Mouse (Mus musculus): ENCODE results near the gene Fbxw7.

DNA sequence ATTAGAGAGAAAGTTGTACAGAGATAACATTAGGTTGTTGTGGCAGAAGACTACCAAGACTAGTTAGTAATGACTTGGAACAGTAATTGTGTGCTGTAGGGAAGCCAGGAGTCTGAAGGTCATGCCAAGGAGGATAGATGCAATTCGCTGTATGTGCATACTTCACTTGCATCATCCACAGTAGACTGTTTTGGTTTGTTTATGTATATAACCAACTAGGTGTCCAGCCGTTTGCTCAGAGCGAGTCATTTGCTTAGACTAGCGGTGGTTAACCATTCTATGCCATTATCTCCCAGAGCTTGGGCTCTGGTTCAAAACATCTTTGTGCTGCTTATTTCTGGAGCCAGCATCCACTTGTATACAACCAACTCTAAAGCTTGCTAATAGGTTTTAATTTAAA is 134.3 kb downstream of the Fbxw7 start:
- TF ChIP-seq POLR2A (IDR thresholded peaks at IDR 0.05; ENCODE audit: low read depth, low read length), result no peak
- TF ChIP-seq CTCF (IDR thresholded peaks at IDR 0.05; ENCODE audit: borderline replicate concordance, insufficient read depth, low read length), result no peak

Data from embryonic fibroblast, embryonic 13.5 days (primary cell).